Mouse (Mus musculus): ENCODE measurements around the gene Adcy4.
A peak's percentile ranks its signal among the peaks of the same experiment; 100 is the strongest.

Adcy4 gene

GRCm38 (mm10) chr14:55787731-55788130, 3.8 kb upstream of the Adcy4 start:
- DNase-seq = peak; percentile 1

- peak; percentile 17 for DNase-seq
Measured at GRCm38 (mm10) chr14:55785195-55785594, 1.3 kb upstream of the Adcy4 start.

GRCm38 (mm10) chr14:55783171-55783957, 531 bp downstream of the Adcy4 start:
- peak; percentile 20 for DNase-seq

GRCm38 (mm10) chr14:55782361-55782960, 1.4 kb downstream of the Adcy4 start:
- DNase-seq = peak; percentile 2

- peak; percentile 69 for DNase-seq
Measured at GRCm38 (mm10) chr14:55781310-55781709, 2.6 kb downstream of the Adcy4 start.

- no peak for DNase-seq
Measured at GRCm38 (mm10) chr14:55780736-55781135, 3.2 kb downstream of the Adcy4 start.

GRCm38 (mm10) chr14:55779656-55780055, 4.2 kb downstream of the Adcy4 start:
- no peak for DNase-seq

GRCm38 (mm10) chr14:55778686-55779085, 5.2 kb downstream of the Adcy4 start:
- no peak for DNase-seq

- DNase-seq = no peak
Measured at GRCm38 (mm10) chr14:55777806-55778205, 6.1 kb downstream of the Adcy4 start.

GRCm38 (mm10) chr14:55777176-55777575, 6.7 kb downstream of the Adcy4 start:
- DNase-seq = no peak

- no peak for DNase-seq
Measured at GRCm38 (mm10) chr14:55776711-55777110, 7.2 kb downstream of the Adcy4 start.

- DNase-seq = no peak
Measured at GRCm38 (mm10) chr14:55769087-55769703, 14.7 kb downstream of the Adcy4 start.

GRCm38 (mm10) chr14:55768555-55768954, 15.3 kb downstream of the Adcy4 start:
- DNase-seq = no peak

GRCm38 (mm10) chr14:55767519-55768414, 16.1 kb downstream of the Adcy4 start:
- peak; percentile 80 for DNase-seq

- DNase-seq = no peak
Measured at GRCm38 (mm10) chr14:55765696-55766095, 18.2 kb downstream of the Adcy4 start, which contains the start of gene Ltb4r1. TSS of gene Ltb4r1 (plus strand) at chr14:55765962.

GRCm38 (mm10) chr14:55763166-55763565, 20.7 kb downstream of the Adcy4 start:
- no peak for DNase-seq

- peak; percentile 64 for DNase-seq
Measured at GRCm38 (mm10) chr14:55762001-55762821, 21.7 kb downstream of the Adcy4 start.

- no peak for DNase-seq
Measured at GRCm38 (mm10) chr14:55761163-55761562, 22.7 kb downstream of the Adcy4 start, which contains the start of gene Ltb4r2. TSS of gene Ltb4r2 (plus strand) at chr14:55761428.

GRCm38 (mm10) chr14:55760156-55760555, 23.7 kb downstream of the Adcy4 start:
- DNase-seq = peak; percentile 94

GRCm38 (mm10) chr14:55758363-55758784, 25.5 kb downstream of the Adcy4 start, which contains the start of gene Cideb:
TSS of gene Cideb (minus strand) at chr14:55758458.
- peak; percentile 74 for DNase-seq

GRCm38 (mm10) chr14:55757566-55757965, 26.3 kb downstream of the Adcy4 start:
- DNase-seq = no peak

Measured in kidney, adult 18-20 months (tissue).